Mouse (Mus musculus): ENCODE measurements around the gene Arhgap24. TPM values are rescaled to one million over a fixed set of nuclear protein-coding genes. Genes with fewer than 3 reads are reported as not detected.
A peak's percentile ranks its signal among the peaks of the same experiment; 100 is the strongest.

The Arhgap24 gene
- total RNA-seq, 1 experiment from 2014 or later = 13.4 TPM

GRCm38 (mm10) chr5:102892226-102892625 lies 411.0 kb downstream of the Arhgap24 start:
- DNase-seq = peak; percentile 56

- DNase-seq = no peak
Observed at GRCm38 (mm10) chr5:102898301-102898700, 417.1 kb downstream of the Arhgap24 start.

GRCm38 (mm10) chr5:102899680-102900215 lies 418.6 kb downstream of the Arhgap24 start:
- DNase-seq = peak; percentile 27

DNA sequence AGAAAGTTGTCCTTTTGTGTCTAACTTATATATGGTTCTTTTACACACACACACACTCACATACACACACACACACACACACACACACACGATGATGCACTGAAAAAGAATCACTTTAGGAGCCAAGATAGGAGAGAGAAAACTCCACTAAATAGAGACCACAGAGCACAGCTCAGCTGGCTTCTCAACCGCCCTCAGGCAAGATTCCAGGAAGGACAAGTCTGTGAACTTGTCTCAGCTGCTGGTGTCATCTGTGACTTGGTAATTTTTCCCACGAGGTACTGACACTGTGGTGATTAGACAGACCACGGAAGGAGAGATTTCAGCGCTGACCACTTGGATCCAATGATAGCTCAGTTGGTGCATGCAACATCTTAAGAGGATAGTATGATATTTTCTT lies 420.0 kb downstream of the Arhgap24 start:
- no peak for DNase-seq

- DNase-seq = no peak
Observed at GRCm38 (mm10) chr5:102903487-102903886, 422.3 kb downstream of the Arhgap24 start.

- DNase-seq = no peak
Observed at GRCm38 (mm10) chr5:102904066-102904465, 422.9 kb downstream of the Arhgap24 start.

DNA sequence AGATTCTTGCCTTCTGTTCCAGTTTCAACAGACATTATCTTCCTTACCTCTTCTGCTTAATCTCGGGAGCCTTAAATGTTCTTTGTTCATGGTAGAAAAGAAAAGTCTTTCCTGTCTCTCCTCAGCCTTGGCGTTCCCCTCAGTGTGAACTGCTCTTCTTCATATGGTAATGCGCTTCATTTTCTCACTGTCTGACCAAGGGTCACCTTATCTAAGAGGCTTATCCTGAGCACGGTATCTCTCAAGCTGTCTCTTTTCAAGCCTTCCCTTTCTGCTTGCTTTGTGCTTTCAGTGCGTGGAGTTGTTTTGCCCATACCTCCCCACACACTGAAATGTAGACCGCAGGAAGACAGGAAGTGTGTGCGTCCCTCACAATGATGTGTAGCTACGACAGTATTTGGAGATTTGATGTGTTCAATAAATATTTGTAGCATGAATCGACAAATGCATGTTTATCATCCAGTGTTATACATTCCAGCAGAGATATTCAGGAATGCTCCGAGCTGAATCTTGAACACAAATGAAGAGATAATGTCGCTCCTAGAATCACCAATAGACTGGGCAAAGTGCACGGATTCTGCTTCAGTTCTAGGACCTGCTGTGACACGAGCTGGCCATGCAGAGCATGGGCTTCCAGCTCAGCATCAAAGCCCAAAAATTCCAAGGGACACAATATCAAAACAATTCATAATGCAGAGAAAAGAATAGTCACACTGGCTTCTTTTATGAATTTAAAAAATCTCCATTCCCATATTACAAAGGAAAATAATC lies 424.4 kb downstream of the Arhgap24 start:
- DNase-seq = no peak

DNA sequence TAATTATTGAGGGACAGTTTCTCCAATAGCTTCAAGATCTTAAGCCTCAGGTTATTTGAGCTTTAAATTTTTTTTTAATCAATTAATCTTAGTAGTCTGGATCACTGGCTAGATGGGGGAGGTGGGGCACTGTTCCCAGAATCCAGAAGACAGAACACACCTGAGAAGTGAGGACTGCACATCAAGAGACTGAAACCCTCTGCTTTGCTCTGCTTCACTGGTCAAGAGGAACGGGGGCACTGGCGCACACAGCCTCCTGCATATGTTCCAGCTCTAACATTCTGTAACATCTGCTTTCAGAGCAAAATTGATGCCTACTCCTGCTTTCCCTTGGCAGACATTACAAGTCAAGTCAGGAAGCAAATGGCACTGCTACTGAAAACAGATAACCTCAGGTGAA lies 439.0 kb downstream of the Arhgap24 start:
- no peak for DNase-seq

GRCm38 (mm10) chr5:102926786-102927185 lies 445.6 kb downstream of the Arhgap24 start:
- no peak for DNase-seq

DNA sequence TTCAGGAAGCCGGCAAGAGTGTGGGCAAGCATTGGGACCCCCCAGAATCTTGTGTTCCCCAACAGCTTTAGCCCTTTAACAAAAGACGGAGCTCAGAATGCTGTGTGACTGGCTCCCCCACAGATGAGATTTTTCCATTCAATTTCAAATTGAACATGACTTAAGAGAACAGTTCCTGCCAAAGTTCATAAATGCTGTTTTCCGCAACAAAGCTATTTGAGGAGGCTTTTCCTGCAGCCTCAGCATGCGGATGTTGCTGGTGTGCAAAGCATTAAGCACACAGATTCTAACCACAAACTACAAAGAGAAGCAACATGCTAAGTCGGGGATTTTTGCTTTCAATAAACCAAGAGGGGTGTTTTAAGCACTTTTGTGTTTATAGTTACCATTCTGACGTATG lies 449.0 kb downstream of the Arhgap24 start:
- no peak for DNase-seq

DNA sequence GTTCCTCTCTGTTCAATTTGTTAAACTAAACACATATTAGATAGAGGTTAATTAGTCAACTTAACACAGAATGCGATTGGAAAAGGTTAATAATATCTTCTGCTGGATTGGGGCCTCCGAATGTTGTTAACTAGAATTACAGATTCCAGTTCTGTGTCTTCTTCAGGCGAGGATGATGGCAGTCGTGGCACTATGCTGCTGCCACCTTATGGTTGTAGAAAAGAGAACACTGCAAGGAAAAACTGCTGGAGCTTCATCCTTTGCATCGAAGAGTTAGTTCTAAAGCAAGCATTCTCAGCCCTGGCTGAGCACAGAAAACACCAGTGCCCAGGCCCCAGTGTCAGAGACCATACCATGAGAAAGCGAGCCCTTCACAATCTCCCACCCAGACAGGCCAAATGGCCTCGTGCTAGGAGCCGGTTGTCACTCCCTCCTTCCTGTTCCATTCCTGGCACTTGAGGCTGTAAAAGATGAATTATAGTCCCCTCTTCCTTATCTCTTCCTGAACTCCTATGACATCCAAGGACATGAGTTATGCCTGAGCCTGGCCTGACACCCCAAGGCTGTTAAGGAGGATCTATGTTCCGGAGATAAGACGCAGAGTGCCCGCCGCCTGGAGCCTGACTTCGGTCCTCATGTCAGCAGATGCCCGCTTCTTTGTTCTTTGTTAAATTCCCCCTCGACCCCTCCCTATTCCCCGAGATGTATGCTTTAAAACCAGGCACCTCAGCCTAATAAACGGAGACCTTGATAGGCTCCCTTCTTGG lies 462.9 kb downstream of the Arhgap24 start:
- DNase-seq = peak; percentile 53

- DNase-seq = peak; percentile 10
Observed at GRCm38 (mm10) chr5:102946625-102947024, 465.4 kb downstream of the Arhgap24 start.

- no peak for DNase-seq
Observed at GRCm38 (mm10) chr5:102947061-102947711, 466.0 kb downstream of the Arhgap24 start.

All from adrenal gland, postnatal 14 days (tissue).